8 mouse cellular contexts compared by ENCODE assay signal in genomic region chr3:100490010-100490300, GRCm38 (mm10). TPM values are rescaled to one million over a fixed set of nuclear protein-coding genes. Genes with fewer than 3 reads are reported as not detected.
A peak's percentile ranks its signal among the peaks of the same experiment; 100 is the strongest.
DNase-seq lines count a peak whose midpoint lies in the region; ATAC-seq and TF ChIP-seq lines count a peak whose summit lies in the region.

No protein-coding gene starts in this region.

- 0 out of 2 replicates have a peak, but pooled peaks cover 3% of the 10 kb centered on the region for H3K27me3 ChIP-seq in lung, postnatal 0 days (replicated peaks; ENCODE audit: insufficient read depth, low read length)
- H3K27me3 ChIP-seq in embryonic facial prominence, embryonic 13.5 days = peaks cover 54% of the 10 kb centered on the region
- H3K27me3 ChIP-seq in limb, embryonic 12.5 days = peaks cover 52% of the 10 kb centered on the region
- H3K27me3 ChIP-seq in neural tube, embryonic 15.5 days (replicated peaks) = peaks cover 50% of the 10 kb centered on the region

- no peak overlapping the region for H3K27ac ChIP-seq in lung, postnatal 0 days (ENCODE audit: low read length)
- no peak overlapping the region for H3K27ac ChIP-seq in embryonic facial prominence, embryonic 13.5 days
- no peak overlapping the region for H3K27ac ChIP-seq in limb, embryonic 12.5 days
- no peak overlapping the region for H3K27ac ChIP-seq in neural tube, embryonic 15.5 days (replicated peaks)

- TF ChIP-seq EP300 in lung, postnatal 0 days (IDR thresholded peaks at IDR 0.05) = no peak

- H3K4me2 ChIP-seq in lung, postnatal 0 days (replicated peaks; ENCODE audit: low read depth, low read length) = peak overlapping the region; percentile 99
- H3K4me2 ChIP-seq in embryonic facial prominence, embryonic 13.5 days = peak overlapping the region; percentile 98
- H3K4me2 ChIP-seq in limb, embryonic 12.5 days = peak overlapping the region; percentile 99
- peak overlapping the region; percentile 99 for H3K4me2 ChIP-seq in neural tube, embryonic 15.5 days

- peak overlapping the region; percentile 72 for H3K4me3 ChIP-seq in lung, postnatal 0 days (ENCODE audit: low read depth, low read length)
- peak overlapping the region; percentile 64 for H3K4me3 ChIP-seq in embryonic facial prominence, embryonic 13.5 days
- H3K4me3 ChIP-seq in limb, embryonic 12.5 days (replicated peaks) = peak overlapping the region; percentile 66
- peak overlapping the region; percentile 73; the same call in 1 of the 2 replicates for H3K4me3 ChIP-seq in neural tube, embryonic 15.5 days (replicated peaks)

- TF ChIP-seq CTCF in lung, postnatal 0 days (IDR thresholded peaks at IDR 0.05) = no peak

- no peak overlapping the region for H3K9ac ChIP-seq in lung, postnatal 0 days (replicated peaks; ENCODE audit: low read depth)
- peak overlapping the region; percentile 74 for H3K9ac ChIP-seq in embryonic facial prominence, embryonic 13.5 days
- peak overlapping the region; percentile 67 for H3K9ac ChIP-seq in limb, embryonic 12.5 days (replicated peaks)
- H3K9ac ChIP-seq in neural tube, embryonic 15.5 days (replicated peaks) = no peak overlapping the region

- ATAC-seq in lung, postnatal 0 days = no peak
- ATAC-seq in embryonic facial prominence, embryonic 13.5 days (ENCODE audit: insufficient number of reproducible peaks, insufficient read depth, low FRiP score, low TSS enrichment, low read depth) = no peak
- no peak for ATAC-seq in limb, embryonic 12.5 days (ENCODE audit: insufficient number of reproducible peaks, insufficient read depth, low FRiP score, low TSS enrichment, low read depth)
- no peak for ATAC-seq in neural tube, embryonic 15.5 days (ENCODE audit: low FRiP score)

- no peaks in the 10 kb centered on the region for H3K4me1 ChIP-seq in lung, postnatal 0 days (ENCODE audit: insufficient read depth, low read depth, low read length)
- peaks cover 13% of the 10 kb centered on the region for H3K4me1 ChIP-seq in embryonic facial prominence, embryonic 13.5 days
- H3K4me1 ChIP-seq in limb, embryonic 12.5 days (replicated peaks) = peaks cover 16% of the 10 kb centered on the region
- peaks cover 23% of the 10 kb centered on the region for H3K4me1 ChIP-seq in neural tube, embryonic 15.5 days

- H3K36me3 ChIP-seq in lung, postnatal 0 days (ENCODE audit: insufficient read depth, low read length) = no peaks in the 10 kb centered on the region
- H3K36me3 ChIP-seq in embryonic facial prominence, embryonic 13.5 days = no peaks in the 10 kb centered on the region
- H3K36me3 ChIP-seq in limb, embryonic 12.5 days = no peaks in the 10 kb centered on the region
- no peaks in the 10 kb centered on the region for H3K36me3 ChIP-seq in neural tube, embryonic 15.5 days

- DNase-seq in lung, postnatal 0 days (ENCODE audit: low spot score) = peak; percentile 34
- no peak for DNase-seq in lung, adult 18-20 months
- no peak for DNase-seq in embryo, embryonic 9.5 days (ENCODE audit: extremely low spot score)
- DNase-seq in frontal cortex, postnatal 14 days (ENCODE audit: low spot score in 2 of 2) = no peak
- no peak for DNase-seq in gastrocnemius, postnatal 25 days

- WGBS in lung, postnatal 0 days = 18% methylated on average over 4 of the region's 4 CpGs
- 20% methylated on average over 4 of the region's 4 CpGs for WGBS in embryonic facial prominence, embryonic 13.5 days
- WGBS in limb, embryonic 12.5 days = 20% methylated on average over 4 of the region's 4 CpGs
- WGBS in neural tube, embryonic 15.5 days = 18% methylated on average over 4 of the region's 4 CpGs

- no peaks in the 10 kb centered on the region for H3K9me3 ChIP-seq in lung, postnatal 0 days (ENCODE audit: low read length)
- H3K9me3 ChIP-seq in embryonic facial prominence, embryonic 13.5 days = no peaks in the 10 kb centered on the region
- no peaks in the 10 kb centered on the region for H3K9me3 ChIP-seq in limb, embryonic 12.5 days
- H3K9me3 ChIP-seq in neural tube, embryonic 15.5 days (replicated peaks) = no peaks in the 10 kb centered on the region

RNA-seq across cellular contexts. Expression of gene Tent5c, which starts 0.8 kb away (rescaled TPM):
- polyA plus RNA-seq in lung, postnatal 0 days (2015; fragmentation: Nextera tagmentation; extraction: Ambion mirVana) = 11.5 and 14.0 TPM in 2 replicates
- polyA plus RNA-seq in embryonic facial prominence, embryonic 13.5 days (2015; fragmentation: Nextera tagmentation; extraction: Ambion mirVana) = 4.8 and 6.1 TPM in 2 replicates
- polyA plus RNA-seq in limb, embryonic 12.5 days (2016; fragmentation: Nextera tagmentation; extraction: Ambion mirVana) = 6.0 and 6.9 TPM in 2 replicates
- polyA plus RNA-seq in neural tube, embryonic 15.5 days (2015; fragmentation: Nextera tagmentation; extraction: Ambion mirVana) = 3.0 and 3.7 TPM in 2 replicates
- 1 to 10 TPM; 3.3 to 6.1 TPM for total RNA-seq in gastrocnemius, postnatal 25 days (2021)

Comparison
In these comparisons a context has a peak if more than half of its experiments do, and no peak if none do; other contexts are left out.
1. H3K9ac ChIP-seq: peak in embryonic facial prominence, embryonic 13.5 days (single experiment) and limb, embryonic 12.5 days (single experiment); none in lung, postnatal 0 days (single experiment) and neural tube, embryonic 15.5 days (single experiment).
2. Peak in every context shown above with its lines, with median percentiles within 50 percentile points of each other: H3K4me2 ChIP-seq and H3K4me3 ChIP-seq.